Mouse (Mus musculus) kidney, postnatal 14 days (tissue): Measurements from ENCODE around the gene Olfr618.
"Not testable (repeated sequence)": the region's sequence is repeated elsewhere in the genome, so short reads cannot be mapped to it uniquely, and the experiment has no call there.

ENCODE experiments used
- DNase-seq: peaks from one replicate; pipeline ENCODE4 v3.0.0; 2022; ENCODE audit warnings: mixed read lengths

Gene Olfr618

DNA sequence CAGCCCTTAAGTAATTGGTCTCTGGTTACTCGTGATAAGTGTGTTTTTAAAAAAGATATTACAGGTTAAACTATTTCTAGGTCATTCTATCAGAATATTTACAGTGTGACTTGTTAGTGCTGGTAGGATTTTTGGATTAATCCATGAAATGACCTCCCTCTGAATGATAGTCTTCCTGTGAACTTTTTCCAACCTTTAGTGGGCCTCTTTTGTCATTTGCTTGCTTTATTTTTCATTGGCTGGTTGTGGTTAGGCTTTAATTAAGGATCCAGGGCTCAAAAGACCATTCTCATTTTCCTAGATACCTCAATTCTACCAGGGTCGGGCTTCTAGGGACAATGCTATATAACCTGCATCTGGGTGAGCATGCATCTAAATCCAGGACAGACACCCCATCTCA, at the start of gene Olfr618:
TSS of gene Olfr618 (plus strand) at position 301 of the 400 bp plus-strand sequence.
- no peak for DNase-seq

DNA sequence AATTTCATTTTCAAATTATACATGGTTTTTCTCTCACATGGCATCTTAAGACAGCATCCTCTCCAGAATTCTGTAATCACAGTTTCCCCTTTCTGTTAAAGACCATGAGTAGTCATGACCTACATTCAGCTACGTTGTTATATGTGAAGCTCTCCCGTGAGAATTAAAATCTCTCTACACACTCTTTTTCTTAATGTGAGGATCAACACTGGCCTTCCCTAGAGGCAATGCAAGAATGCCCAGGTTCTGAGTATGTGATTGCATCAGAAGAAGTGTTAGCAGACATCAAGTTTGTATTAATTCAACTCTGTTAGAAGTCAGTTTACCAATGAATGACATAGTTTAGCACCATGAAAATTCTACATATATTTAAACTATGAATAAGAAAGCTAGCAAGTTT, 47.3 kb upstream of the Olfr618 start, which contains the start of gene Olfr612:
TSS of gene Olfr612 (minus strand) at position 101 of the 400 bp plus-strand sequence.
- not testable (repeated sequence) for DNase-seq

DNA sequence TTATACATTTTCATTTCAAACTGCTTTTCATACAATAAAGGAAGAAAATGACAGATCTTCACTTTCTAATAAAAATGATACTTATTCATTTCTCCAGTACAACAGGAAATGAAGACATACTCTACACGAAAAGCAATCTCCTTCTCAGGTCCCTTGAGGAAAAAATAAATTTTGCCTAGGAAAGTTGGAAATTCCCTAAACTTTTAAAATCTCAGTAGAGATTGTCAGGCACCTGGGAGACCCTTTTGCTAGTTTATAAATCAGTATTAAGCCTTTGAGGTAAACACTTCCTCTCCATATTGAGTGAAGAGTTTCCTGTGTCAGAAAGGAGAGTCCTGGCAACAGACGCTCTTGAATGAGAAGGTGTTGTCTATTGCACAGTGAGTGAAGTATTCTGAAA, 42.1 kb upstream of the Olfr618 start, which contains the start of gene Olfr613:
TSS of gene Olfr613 (plus strand) at position 301 of the 400 bp plus-strand sequence.
- no peak for DNase-seq

DNA sequence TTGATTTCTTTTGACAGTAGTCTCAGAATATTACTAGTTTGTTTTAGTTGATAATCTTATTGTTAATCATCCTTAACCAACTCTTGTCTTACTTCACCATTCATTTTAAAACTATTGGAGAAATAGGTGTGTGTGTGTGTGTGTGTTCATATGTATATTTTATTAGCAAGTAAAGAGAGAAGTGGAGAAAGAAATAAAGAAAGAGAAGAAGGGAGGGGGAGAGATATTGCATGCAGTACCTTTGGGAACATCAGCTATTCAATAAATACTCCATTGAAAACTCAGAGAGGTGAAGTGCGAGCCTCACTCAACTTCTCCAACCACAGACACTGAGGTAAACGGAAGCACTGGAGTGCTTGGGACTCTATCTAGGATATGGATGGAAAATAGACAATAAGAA, 34.1 kb upstream of the Olfr618 start, which contains the start of gene Olfr615:
TSS of gene Olfr615 (plus strand) at position 301 of the 400 bp plus-strand sequence.
- DNase-seq: no peak

DNA sequence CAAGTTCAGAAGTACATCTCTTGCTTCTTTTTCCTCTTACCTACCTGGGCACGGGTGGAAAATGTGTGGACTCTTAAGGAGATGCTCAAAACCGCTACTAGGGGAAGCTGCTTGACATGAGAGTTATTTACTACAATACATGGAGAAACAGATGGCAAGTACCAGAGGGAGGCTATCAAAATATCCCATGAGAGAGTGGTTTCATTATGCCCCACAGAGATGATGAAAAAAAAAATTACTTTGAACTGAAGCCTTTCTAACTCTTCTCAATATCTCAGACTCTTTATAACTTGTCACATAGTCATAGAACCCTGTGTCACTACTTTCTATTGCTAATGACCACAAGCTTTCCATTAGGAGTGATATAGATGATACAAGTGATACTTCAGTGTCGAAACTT, 20.9 kb upstream of the Olfr618 start, which contains the start of gene Olfr616:
TSS of gene Olfr616 (minus strand) at position 101 of the 400 bp plus-strand sequence.
- DNase-seq: no peak

DNA sequence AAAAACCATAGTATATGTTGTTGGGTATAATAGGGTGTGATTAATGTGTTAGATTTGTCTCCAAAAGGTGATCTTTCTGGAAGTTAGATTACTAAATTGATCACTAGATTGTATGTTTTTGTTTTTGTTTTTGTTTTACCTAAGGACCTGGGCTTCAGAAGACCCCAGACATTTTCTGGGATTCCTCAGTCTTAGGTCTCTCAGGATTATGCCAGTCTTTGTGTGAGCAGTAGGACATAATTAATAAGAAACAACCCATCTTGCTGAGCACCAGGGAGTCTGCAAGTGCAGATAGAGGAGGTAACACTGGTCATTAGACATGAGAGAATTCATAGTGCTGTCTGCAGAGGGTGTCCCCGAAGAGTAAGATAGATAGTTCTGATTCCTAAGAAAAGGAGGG, 17.1 kb upstream of the Olfr618 start, which contains the start of gene Olfr617:
TSS of gene Olfr617 (plus strand) at position 301 of the 400 bp plus-strand sequence.
- no peak for DNase-seq

DNA sequence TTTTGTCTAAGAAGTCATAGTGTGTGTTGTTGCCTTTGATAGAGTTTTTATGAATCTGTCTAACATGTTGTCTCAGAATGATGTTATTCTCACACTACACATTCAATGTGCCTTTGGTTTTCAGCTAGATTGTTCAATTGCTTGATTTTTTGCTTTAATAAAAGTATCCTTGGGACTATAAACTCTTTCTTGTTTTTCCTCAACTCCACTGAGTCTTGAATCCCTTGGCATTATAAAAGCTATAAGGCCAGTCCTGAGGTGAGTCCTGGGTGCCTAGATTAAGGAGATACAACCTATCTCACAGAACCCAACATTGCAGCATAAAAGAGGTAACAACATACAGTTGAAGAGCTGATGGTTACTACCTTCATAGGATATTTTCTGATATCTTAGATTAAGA, 10.4 kb downstream of the Olfr618 start, which contains the start of gene Olfr619:
TSS of gene Olfr619 (plus strand) at position 301 of the 400 bp plus-strand sequence.
- DNase-seq: no peak

DNA sequence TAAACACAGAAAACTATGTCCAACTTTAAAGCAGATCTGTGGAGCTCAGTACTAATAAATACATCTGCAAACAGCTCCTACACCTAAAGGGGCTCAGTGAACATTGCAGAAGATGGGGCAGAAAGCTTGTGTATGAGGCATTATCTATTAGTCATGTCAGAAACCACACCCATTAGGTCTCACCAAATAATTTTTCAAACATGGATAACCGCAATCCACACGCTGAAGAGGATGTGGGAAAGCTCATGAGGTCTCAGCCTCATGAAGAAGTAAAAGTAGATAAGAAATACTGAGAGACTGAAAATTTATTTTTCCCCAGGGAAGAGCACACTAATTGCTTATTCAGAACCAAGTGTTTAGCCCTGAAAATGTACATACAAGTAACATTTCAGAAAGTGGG, 17.5 kb downstream of the Olfr618 start:
- no peak for DNase-seq

DNA sequence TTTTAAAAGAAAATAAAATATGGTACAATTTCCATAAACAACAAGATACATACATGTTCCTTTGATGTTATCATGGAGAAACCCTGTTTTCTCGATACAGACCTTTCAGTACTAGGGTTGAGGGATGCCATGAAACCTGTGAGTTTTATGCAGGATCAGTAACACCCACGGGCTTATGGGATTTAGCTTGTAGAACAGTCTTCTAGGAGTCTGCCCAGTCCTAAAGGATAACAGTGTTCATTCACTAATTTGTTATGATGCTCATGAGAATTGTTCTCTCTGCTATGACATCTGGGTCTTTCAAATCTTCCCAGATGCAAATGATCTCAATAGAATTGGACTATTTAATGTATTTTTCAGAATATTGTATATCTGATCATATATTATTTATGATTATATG, 22.5 kb downstream of the Olfr618 start, which contains the start of gene Olfr620:
TSS of gene Olfr620 (minus strand) at position 101 of the 400 bp plus-strand sequence.
- no peak for DNase-seq

DNA sequence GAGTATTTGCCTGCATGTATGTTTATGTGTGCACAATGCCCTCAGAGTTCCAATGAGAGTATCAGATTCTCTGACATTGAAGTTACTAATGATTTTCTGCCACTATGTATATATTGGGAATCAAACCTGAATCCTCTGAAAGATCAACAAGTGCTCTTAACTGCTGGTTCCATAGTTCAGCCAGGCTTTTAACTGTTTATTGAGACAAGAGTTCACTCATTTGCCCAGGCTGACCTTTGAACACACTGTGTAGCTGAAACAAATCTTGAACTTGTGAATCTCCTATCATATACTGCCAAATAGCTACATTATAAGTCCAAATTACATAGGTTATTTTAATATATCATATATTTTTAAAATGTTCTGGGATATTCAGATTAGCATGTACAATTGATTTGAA, 46.9 kb downstream of the Olfr618 start:
- DNase-seq: no peak

DNA sequence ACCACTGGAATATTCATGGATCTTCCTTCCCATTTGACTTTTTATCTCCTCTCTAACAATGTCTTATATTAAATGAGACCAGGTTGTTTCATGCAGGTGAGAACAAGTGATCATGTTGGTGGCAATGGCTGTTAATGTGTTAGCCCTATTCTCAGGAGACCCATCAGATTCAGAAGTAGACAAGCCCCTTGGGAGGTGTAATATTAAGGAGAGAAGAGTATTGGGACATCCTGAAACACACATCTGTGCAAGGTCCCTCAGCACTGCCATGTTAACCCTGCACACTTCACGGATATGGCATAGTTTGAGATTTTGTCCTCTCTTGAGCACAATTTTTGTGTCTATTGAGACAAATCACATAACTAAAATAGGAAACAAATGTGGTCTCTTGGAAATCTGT, 52.7 kb downstream of the Olfr618 start, which contains the start of gene Olfr622:
TSS of gene Olfr622 (minus strand) at position 101 of the 400 bp plus-strand sequence.
- DNase-seq: no peak

DNA sequence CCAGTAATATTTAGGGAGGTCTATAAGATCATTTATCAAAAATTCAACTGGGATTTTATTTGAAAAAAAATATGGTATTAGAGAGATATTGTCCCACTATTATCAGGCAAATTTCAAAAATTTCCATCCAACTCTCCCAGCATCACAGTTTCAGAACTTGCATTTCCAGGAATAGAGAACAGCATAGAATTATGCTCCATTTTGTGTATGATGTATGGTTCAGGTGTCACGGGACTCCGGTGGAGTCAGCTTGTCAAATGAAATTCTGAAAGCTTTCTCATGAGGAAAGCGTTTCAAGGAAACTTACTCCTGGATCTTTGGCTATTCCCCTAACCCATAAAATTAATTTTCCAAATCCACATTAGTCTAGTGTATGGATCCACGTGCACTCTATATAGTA, 54.2 kb downstream of the Olfr618 start:
- DNase-seq: no peak
